Mouse (Mus musculus) hindbrain, embryonic 12.5 days (tissue): ENCODE results near the gene Btn2a2. TPM values are rescaled to one million over a fixed set of nuclear protein-coding genes. Genes with fewer than 3 reads are reported as not detected.

Experiments
- ATAC-seq: fragments of 200-750 bp; cut with Nextera tagmentation; 2 replicates; pipeline ENCODE4 v1.8.0; 2017; ENCODE audit warnings: moderate TSS enrichment; ENCODE audit not compliant: low FRiP score
- H3K27ac ChIP-seq: fragments of 300-500 bp; sonication (generic); 2 replicates; pipeline ENCODE4 v1.5.1; 2016; ENCODE audit warnings: mild to moderate bottlenecking
- H3K27me3 ChIP-seq: fragments of 300-500 bp; sonication (generic); 2 replicates; pipeline ENCODE4 v1.6.1; 2016; ENCODE audit warnings: mild to moderate bottlenecking
- H3K36me3 ChIP-seq: fragments of 300-500 bp; sonication (generic); 2 replicates; pipeline ENCODE4 v1.6.1; 2016; ENCODE audit warnings: mild to moderate bottlenecking
- H3K4me1 ChIP-seq: fragments of 300-500 bp; sonication (generic); 2 replicates; pipeline ENCODE4 v1.6.1; 2016
- H3K4me2 ChIP-seq: fragments of 300-500 bp; sonication (generic); replicated peaks from 2 replicates; pipeline ENCODE4 v1.6.1; 2016; ENCODE audit warnings: mild to moderate bottlenecking
- H3K4me3 ChIP-seq: fragments of 300-500 bp; sonication (generic); 2 replicates; pipeline ENCODE4 v1.5.1; 2016; ENCODE audit warnings: mild to moderate bottlenecking
- H3K9ac ChIP-seq: fragments of 300-500 bp; sonication (generic); 2 replicates; pipeline ENCODE4 v1.6.1; 2016; ENCODE audit warnings: mild to moderate bottlenecking, moderate library complexity
- H3K9me3 ChIP-seq: fragments of 300-500 bp; sonication (generic); replicated peaks from 2 replicates; pipeline ENCODE4 v1.6.1; 2016; ENCODE audit warnings: mild to moderate bottlenecking
- WGBS: fragments of 180-500 bp; shearing (Covaris S2); methylation state at CpG from one replicate; pipeline ENCODE4 v1.1.7; 2016; 5-methylcytosine and 5-hydroxymethylcytosine counted together
- polyA plus RNA-seq: library from polyadenylated mRNA; unstranded; fragments of >200 nt; fragmentation: Nextera tagmentation; extraction: Ambion mirVana; gene quantifications from 2 replicates; pipeline ENCODE4 v1.2.1, GENCODE M21; 2016

The Btn2a2 gene
- polyA plus RNA-seq, 1 experiment from 2014 or later = 0.34 TPM

DNA sequence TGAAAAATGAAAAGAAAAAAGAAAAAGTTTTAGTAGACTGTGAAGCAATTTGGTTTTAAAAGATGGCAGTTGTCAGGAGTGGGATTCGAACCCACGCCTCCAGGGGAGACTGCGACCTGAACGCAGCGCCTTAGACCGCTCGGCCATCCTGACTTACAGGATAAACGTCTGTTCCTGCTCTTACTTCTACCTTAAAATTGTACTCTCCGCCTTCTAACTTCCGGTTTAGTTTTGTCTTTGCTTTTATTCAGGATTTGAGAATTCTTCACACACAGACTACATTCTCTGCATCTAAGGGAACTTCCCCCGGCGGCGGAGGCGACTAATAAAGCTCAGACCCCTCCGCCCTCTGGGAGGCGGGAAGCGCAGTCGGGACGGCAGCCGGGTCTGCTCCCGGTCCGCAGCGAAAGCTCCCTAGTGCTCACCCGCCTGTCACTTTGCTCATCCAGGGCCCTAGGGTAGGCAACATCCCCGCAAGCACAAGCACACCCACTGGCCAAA is 35.2 kb downstream of the Btn2a2 start:
- ATAC-seq = peak; percentile 87
- no peaks in the 10 kb centered on the region for H3K36me3 ChIP-seq
- no peaks in the 10 kb centered on the region for H3K9me3 ChIP-seq
- 1% methylated on average over 25 of the region's 25 CpGs for WGBS
- H3K4me1 ChIP-seq = no peaks in the 10 kb centered on the region
- H3K27ac ChIP-seq = peak overlapping the region; percentile 76
- peak overlapping the region; percentile 66 for H3K9ac ChIP-seq
- H3K27me3 ChIP-seq = no peaks in the 10 kb centered on the region
- peak overlapping the region; percentile 54 for H3K4me2 ChIP-seq
- peak overlapping the region; percentile 63 for H3K4me3 ChIP-seq

DNA sequence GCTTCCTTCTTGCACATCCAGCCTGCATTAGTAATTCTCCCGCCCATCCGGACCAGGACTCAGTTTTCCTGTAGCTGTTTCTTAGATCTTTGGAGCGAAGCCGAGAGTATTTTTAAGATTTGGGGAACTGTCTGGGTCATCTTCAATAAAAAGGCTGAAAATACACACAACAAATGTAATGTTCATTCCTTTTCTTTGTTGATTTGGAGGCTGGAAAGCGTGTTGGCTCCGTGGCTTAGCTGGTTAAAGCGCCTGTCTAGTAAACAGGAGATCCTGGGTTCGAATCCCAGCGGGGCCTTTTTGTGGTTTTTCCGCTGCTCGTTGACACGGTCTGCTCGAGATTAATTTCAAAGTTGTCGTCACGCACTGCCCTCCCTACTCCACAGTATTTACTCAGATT is 38.3 kb downstream of the Btn2a2 start:
- Histone ChIP-seq H3K9ac (peak overlapping the region; percentile 51), H3K27ac (no peak overlapping the region), H3K4me2 (peak overlapping the region; percentile 69), H3K27me3 (no peaks in the 10 kb centered on the region), H3K36me3 (no peaks in the 10 kb centered on the region), H3K4me1 (no peaks in the 10 kb centered on the region), H3K4me3 (peak overlapping the region; percentile 42), H3K9me3 (no peaks in the 10 kb centered on the region)
- ATAC-seq = 0 out of 2 replicates have a peak, but pooled peaks have one; percentile 20
- WGBS = under 1% methylated on average over 15 of the region's 15 CpGs

DNA sequence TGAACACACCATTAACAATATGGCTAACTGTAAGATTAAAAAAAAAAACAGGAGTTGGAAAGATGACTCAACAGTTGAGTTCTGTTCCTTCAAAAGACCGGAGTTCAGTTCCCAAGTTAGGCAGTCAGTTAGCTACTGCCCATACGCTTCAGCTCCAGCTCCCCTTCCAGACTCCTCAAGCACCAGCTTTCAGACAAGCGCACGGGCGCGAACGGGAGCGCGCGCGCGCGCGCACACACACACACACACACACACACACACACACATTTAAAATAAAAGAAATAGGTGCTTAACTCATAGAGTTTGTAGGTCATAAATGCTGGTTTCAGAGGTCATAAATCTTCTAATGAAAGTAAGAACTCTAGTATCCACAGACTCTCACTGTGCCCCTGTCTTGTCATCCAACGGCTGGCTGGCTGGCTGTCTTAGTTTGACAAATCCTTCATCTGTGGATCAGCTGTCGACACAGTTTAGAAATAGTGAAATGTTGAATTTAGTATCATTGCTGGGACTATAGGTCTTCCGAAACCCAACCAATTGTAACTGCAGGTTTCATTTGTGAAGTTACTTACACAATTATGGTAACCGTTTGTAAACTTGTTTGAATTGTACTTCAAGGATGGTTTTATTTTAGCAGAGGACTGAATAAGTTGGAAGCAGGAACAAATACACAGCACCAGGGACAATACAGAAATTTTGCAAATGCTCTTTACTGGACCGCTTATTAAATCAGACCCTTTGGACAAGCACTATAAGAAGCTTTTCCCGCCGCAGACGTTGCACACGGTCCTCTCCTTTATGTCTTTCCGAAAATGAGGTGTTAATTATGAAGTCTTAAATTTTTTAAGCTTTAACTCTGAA is 39.2 kb downstream of the Btn2a2 start:
- Histone ChIP-seq H3K9ac (peak overlapping the region; percentile 51), H3K4me3 (peak overlapping the region; percentile 42), H3K27me3 (no peaks in the 10 kb centered on the region), H3K4me2 (peak overlapping the region; percentile 69), H3K27ac (peak overlapping the region; percentile 17; the same call in 1 of the 2 replicates), H3K36me3 (no peaks in the 10 kb centered on the region), H3K9me3 (no peaks in the 10 kb centered on the region), H3K4me1 (peaks cover 3% of the 10 kb centered on the region; the same call in 1 of the 2 replicates)
- whole genome bisulfite sequencing = under 1% methylated on average over 24 of the region's 24 CpGs
- ATAC-seq = no peak

DNA sequence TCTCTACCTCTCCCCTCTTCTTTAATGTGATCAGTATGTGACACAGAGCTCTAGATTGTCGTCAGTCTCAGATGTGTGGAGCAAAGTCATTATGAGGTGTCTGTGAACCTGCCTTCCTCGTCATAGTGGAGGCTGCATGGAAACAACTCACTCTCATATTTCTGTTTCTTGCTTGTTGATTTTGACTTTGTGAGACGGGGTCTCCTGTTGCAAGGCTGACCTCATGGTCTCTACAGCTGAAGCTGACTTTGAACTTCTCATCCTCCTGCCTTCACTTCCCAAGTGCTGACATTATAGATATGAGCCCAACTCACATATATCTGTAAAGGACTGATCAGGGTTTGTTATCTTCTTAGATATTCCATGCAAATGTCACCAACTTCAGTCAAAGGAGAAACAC is 39.9 kb downstream of the Btn2a2 start:
- no peak overlapping the region for H3K9ac ChIP-seq
- no peaks in the 10 kb centered on the region for H3K27me3 ChIP-seq
- H3K27ac ChIP-seq = no peak overlapping the region
- H3K36me3 ChIP-seq = no peaks in the 10 kb centered on the region
- no peak for ATAC-seq
- H3K4me1 ChIP-seq = peaks cover 8% of the 10 kb centered on the region; the same call in 1 of the 2 replicates
- 52% methylated on average over 3 of the region's 3 CpGs for WGBS
- H3K9me3 ChIP-seq = no peaks in the 10 kb centered on the region
- H3K4me3 ChIP-seq = peak overlapping the region; percentile 42; the same call in 1 of the 2 replicates
- peak overlapping the region; percentile 69 for H3K4me2 ChIP-seq

DNA sequence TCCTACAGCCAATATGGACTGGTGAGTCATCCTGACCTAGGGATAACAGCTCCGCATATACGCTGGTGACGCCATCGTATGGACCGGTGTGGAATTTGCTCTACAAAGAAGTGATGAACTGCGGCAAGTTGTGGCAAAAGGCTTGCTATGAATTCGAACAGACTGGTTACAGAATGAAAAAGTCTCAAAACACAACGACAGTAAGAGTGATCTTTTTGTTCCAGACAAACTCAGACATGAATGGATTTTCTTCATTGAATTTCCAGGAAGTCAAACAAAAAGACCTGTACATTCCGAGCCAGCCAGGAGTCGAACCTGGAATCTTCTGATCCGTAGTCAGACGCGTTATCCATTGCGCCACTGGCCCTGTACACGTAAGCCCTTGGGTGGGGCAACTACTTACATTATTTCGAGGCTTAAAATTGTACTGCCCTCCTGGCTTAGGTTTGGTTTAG is 42.1 kb downstream of the Btn2a2 start:
- H3K4me1 ChIP-seq = peaks cover 8% of the 10 kb centered on the region; the same call in 1 of the 2 replicates
- H3K9ac ChIP-seq = peak overlapping the region; percentile 49; the same call in 1 of the 2 replicates
- peak; percentile 72 for ATAC-seq
- no peaks in the 10 kb centered on the region for H3K27me3 ChIP-seq
- H3K9me3 ChIP-seq = no peaks in the 10 kb centered on the region
- no peaks in the 10 kb centered on the region for H3K36me3 ChIP-seq
- WGBS = under 1% methylated on average over 16 of the region's 16 CpGs
- peak overlapping the region; percentile 80 for H3K27ac ChIP-seq
- H3K4me2 ChIP-seq = peak overlapping the region; percentile 71
- peak overlapping the region; percentile 61 for H3K4me3 ChIP-seq

DNA sequence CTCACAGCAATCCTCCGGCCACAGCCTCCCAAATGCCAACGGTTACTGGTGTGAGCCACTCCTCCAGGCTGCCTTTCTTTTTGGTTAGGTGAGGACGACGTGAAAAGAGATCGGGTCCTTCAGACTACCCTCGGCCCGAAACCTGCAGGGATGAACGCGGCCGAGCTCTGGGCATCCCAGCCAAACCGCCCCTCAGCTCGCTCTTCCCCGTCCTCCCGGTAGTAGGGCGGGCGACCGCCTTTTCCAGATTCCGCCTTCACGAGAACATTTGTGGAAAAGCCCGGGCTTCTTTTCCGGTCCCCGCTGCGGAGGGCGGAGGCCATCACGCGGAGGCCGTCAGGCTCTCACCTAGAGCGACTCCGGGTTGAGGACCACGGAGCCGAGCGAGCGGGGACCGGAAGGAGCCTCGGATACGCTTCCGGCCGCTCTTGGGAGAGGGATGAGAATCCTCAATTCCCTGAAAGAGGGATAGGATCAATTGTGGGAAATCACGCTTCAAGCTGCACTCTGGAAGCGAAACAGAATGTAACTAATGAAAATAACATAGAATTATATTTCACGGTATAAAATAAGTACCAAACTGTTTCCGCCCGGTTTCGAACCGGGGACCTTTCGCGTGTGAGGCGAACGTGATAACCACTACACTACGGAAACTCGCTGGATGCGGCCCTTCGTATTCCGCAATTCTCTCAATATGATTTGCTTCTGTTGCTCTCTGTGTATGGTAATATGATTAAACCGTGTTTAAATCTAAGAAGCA is 42.9 kb downstream of the Btn2a2 start:
- Histone ChIP-seq H3K36me3 (no peaks in the 10 kb centered on the region), H3K27me3 (no peaks in the 10 kb centered on the region), H3K4me1 (peaks cover 8% of the 10 kb centered on the region; the same call in 1 of the 2 replicates), H3K4me2 (peak overlapping the region; percentile 71), H3K4me3 (peak overlapping the region; percentile 61), H3K27ac (peak overlapping the region; percentile 98), H3K9me3 (no peaks in the 10 kb centered on the region), H3K9ac (peak overlapping the region; percentile 78)
- peak; percentile 94 for ATAC-seq
- under 1% methylated on average over 55 of the region's 55 CpGs for WGBS

DNA sequence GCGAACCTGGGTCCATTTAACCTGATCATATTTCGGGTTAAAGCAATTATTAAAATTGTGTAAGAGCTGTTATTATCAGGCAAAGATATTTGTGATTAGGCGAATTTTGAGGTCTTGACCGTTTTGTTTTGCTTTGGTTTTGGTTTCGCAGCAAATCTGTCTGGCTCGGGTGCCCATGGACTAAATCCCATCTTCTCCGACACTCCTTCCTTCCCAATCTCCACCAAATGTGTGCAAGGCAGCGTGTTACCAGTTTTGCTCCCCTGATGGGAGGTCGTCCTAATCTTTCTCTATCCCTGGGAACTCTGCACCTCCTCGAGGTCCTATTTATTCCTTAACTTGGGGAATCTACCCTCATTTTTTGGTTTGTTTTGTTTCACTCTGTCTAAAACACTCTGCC is 43.5 kb downstream of the Btn2a2 start:
- peak overlapping the region; percentile 98 for H3K27ac ChIP-seq
- H3K4me2 ChIP-seq = peak overlapping the region; percentile 71
- H3K4me3 ChIP-seq = peak overlapping the region; percentile 61
- peak; percentile 6; the same call in 1 of the 2 replicates for ATAC-seq
- no peaks in the 10 kb centered on the region for H3K27me3 ChIP-seq
- WGBS = 2% methylated on average over 10 of the region's 10 CpGs
- H3K9me3 ChIP-seq = no peaks in the 10 kb centered on the region
- H3K36me3 ChIP-seq = no peaks in the 10 kb centered on the region
- H3K4me1 ChIP-seq = peaks cover 8% of the 10 kb centered on the region; the same call in 1 of the 2 replicates
- peak overlapping the region; percentile 78 for H3K9ac ChIP-seq

DNA sequence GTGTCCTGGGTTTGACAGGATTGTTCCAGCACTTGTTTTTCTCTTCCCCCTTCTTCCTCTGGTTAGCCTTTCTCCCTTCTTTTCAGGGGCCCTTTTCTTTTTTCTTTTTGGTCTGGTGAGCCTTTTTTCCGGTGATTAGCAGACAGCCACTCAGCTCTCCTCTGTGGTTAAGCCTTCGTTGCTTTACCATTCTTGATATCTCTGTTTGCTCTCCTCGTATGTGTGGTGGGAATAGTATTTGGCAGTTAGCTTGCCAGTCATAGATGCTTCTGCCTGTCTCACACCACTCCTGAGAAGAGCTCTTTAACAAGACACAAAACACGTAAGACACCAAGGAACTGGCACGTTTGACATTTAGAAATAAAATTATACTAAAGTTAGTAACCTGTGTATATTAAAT is 44.2 kb downstream of the Btn2a2 start:
- Histone ChIP-seq H3K27me3 (no peaks in the 10 kb centered on the region), H3K4me2 (peak overlapping the region; percentile 71), H3K9me3 (no peaks in the 10 kb centered on the region), H3K4me3 (no peak overlapping the region), H3K27ac (peak overlapping the region; percentile 1; the same call in 1 of the 2 replicates), H3K36me3 (no peaks in the 10 kb centered on the region), H3K9ac (no peak overlapping the region), H3K4me1 (peaks cover 8% of the 10 kb centered on the region; the same call in 1 of the 2 replicates)
- WGBS = 61% methylated on average over 5 of the region's 5 CpGs
- no peak for ATAC-seq

DNA sequence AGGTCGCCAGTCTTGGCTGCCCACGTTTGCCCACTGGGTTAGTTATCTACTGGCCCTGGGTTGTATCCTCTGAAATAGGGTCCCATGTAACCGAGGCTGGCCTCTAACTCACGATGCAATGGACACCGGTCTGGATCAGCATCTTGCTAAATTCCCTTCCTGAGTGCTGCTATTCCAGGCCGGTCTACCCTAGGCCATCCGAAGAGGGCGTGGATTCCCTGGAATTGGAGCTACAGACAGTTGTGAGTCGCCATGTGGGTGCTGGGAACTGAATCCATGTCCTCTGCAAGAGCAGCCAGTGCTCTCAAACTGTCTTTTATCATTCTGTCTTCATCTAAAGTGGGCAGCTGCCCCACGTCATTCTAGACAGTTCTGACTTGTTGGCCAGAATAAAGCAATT is 48.8 kb downstream of the Btn2a2 start:
- Histone ChIP-seq H3K9ac (no peak overlapping the region), H3K27me3 (no peaks in the 10 kb centered on the region), H3K9me3 (no peaks in the 10 kb centered on the region), H3K4me3 (no peak overlapping the region), H3K27ac (no peak overlapping the region), H3K36me3 (no peaks in the 10 kb centered on the region), H3K4me2 (no peak overlapping the region), H3K4me1 (peaks cover 15% of the 10 kb centered on the region; the same call in 1 of the 2 replicates)
- ATAC-seq = no peak
- WGBS = 64% methylated on average over 10 of the region's 10 CpGs

DNA sequence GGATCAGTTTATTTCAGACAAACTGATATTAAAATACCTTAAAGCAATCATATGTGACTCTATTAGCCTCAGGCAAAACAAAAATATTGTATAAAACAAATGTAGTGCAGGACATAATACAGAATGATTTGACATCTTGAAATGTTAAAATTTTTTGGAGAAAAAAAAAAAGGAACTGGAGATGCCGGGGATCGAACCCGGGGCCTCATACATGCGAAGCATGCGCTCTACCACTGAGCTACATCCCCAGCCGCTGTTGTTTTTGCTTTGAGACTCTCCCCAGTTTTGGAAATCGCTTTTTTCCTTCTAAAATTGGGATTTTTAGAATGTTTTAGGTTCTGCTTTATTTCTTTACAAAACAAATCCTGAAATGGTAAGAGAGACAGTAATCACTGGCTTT is 50.1 kb downstream of the Btn2a2 start:
- under 1% methylated on average over 7 of the region's 7 CpGs for WGBS
- no peak overlapping the region for H3K27ac ChIP-seq
- no peak for ATAC-seq
- peak overlapping the region; percentile 51 for H3K4me3 ChIP-seq
- H3K4me1 ChIP-seq = 0 out of 2 replicates have a peak, but pooled peaks cover 7% of the 10 kb centered on the region
- 0 out of 2 replicates have a peak overlapping the region, but pooled peaks have one; percentile 32 for H3K9ac ChIP-seq
- no peaks in the 10 kb centered on the region for H3K36me3 ChIP-seq
- H3K27me3 ChIP-seq = no peaks in the 10 kb centered on the region
- H3K4me2 ChIP-seq = peak overlapping the region; percentile 64
- H3K9me3 ChIP-seq = no peaks in the 10 kb centered on the region

DNA sequence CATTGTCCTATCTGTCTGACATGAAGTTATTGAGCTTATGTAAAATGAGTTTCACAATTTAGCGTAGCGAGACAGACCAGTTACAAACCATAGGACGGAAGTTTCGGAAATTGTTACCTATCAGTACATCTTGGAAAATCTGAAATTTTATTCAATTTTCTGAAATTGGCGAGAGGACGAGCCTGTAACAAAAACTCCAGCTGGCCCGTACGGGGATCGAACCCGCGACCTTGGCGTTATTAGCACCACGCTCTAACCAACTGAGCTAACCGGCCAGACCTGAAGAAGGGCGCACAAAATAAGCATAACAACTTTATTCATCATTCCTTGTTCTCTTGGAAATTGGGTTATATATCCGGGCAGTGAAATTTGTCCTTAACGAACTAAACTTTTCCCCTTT is 50.7 kb downstream of the Btn2a2 start:
- H3K9ac ChIP-seq = peak overlapping the region; percentile 62
- ATAC-seq = peak; percentile 90
- H3K27me3 ChIP-seq = no peaks in the 10 kb centered on the region
- H3K27ac ChIP-seq = peak overlapping the region; percentile 62; the same call in 1 of the 2 replicates
- WGBS = under 1% methylated on average over 17 of the region's 17 CpGs
- H3K4me2 ChIP-seq = peak overlapping the region; percentile 64
- 0 out of 2 replicates have a peak, but pooled peaks cover 9% of the 10 kb centered on the region for H3K4me1 ChIP-seq
- peak overlapping the region; percentile 51 for H3K4me3 ChIP-seq
- H3K9me3 ChIP-seq = no peaks in the 10 kb centered on the region
- H3K36me3 ChIP-seq = no peaks in the 10 kb centered on the region
